Mouse (Mus musculus) embryonic fibroblast, embryonic 13.5 days (primary cell): Measurements from ENCODE around the gene AU021092.

Source experiments
- CTCF ChIP-seq: IDR thresholded peaks from 2 replicates; pipeline ENCODE4 v1.5.1; 2011; ENCODE audit warnings: mild to moderate bottlenecking, control low read depth, low read length, moderate library complexity, borderline replicate concordance; ENCODE audit not compliant: insufficient read depth
- POLR2A ChIP-seq: IDR thresholded peaks from 2 replicates; pipeline ENCODE4 v1.6.1; 2011; ENCODE audit warnings: low read depth, mild to moderate bottlenecking, control low read depth, low read length, moderate library complexity

- TF ChIP-seq POLR2A (no peak), CTCF (no peak)
Measured at GRCm38 (mm10) chr16:5217341-5218133, 4.6 kb downstream of the AU021092 start.
